Mouse (Mus musculus): ENCODE measurements around the gene Sept11.

GRCm38 (mm10) chr5:93224549-93224948 is 131.3 kb downstream of the Sept11 start:
- TF ChIP-seq GATA1 (IDR thresholded peaks at IDR 0.05; ENCODE audit: low read length) (no peak), TAL1 (IDR thresholded peaks at IDR 0.05; ENCODE audit: low read length) (no peak)

Data from erythroblast, embryonic 14.5 days (primary cell).